Mouse (Mus musculus): Measurements from ENCODE around the gene Cpne8.

Cpne8 gene

GRCm38 (mm10) chr15:90678985-90679759 lies at the start of gene Cpne8:
TSS of gene Cpne8 (minus strand) at chr15:90679432.
- DNase-seq (ENCODE audit: low spot score in 2 of 2): peak in 1 of 2 experiments; percentile 53

GRCm38 (mm10) chr15:90717717-90718116 lies 38.5 kb upstream of the Cpne8 start:
- no peak for DNase-seq (ENCODE audit: low spot score in 2 of 2)

DNA sequence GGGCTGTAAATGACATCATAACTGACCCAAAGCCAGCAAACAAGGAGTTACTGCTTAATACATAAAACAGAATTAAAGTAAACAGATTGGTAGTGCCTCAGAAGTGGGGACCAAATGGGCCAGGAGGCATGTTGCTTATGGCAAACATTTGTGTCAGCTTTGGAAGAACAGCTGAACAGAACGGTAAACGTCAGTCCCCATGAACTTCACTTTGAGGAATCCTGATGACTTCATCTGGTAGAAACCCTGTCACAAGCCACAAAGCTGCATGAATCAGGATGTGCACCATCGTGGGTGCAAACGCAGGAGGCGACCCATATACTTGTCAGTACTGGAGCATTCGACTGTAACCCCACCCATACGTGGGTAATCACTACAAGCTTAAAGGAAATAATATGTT lies 30.1 kb upstream of the Cpne8 start:
- no peak for DNase-seq (ENCODE audit: low spot score in 2 of 2)

DNA sequence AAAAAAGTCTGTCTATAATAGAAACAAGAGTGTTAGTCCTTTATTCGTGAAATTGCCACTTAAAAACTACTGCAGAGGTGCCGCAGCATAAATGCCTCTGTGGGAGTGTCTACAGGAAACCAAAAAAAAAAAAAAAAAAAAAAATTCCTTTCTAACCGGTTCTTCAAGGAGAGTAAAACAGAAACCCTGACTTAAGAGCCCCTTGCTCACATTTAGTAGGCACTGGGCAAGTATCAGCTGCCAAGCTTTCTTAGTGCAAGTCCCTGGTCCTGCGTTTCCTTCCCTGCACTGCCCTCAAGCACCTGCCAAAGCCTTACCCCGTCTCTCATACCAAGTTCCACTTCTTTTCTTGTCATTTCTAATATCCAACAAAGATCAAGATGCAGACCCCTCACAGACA lies 25.1 kb upstream of the Cpne8 start:
- DNase-seq (ENCODE audit: low spot score in 2 of 2): no peak

GRCm38 (mm10) chr15:90703502-90704232 lies 24.4 kb upstream of the Cpne8 start:
- DNase-seq (ENCODE audit: low spot score in 2 of 2): no peak

GRCm38 (mm10) chr15:90686770-90687169 lies 7.5 kb upstream of the Cpne8 start:
- DNase-seq (ENCODE audit: low spot score in 2 of 2): no peak

GRCm38 (mm10) chr15:90679760-90680579 lies 738 bp upstream of the Cpne8 start:
- peak in 1 of 2 experiments; percentile 61 for DNase-seq (ENCODE audit: low spot score in 2 of 2)

GRCm38 (mm10) chr15:90678488-90678887 lies 744 bp downstream of the Cpne8 start:
- peak in 1 of 2 experiments; percentile 16 for DNase-seq (ENCODE audit: low spot score in 2 of 2)

GRCm38 (mm10) chr15:90669494-90669893 lies 9.7 kb downstream of the Cpne8 start:
- no peak for DNase-seq (ENCODE audit: low spot score in 2 of 2)

DNA sequence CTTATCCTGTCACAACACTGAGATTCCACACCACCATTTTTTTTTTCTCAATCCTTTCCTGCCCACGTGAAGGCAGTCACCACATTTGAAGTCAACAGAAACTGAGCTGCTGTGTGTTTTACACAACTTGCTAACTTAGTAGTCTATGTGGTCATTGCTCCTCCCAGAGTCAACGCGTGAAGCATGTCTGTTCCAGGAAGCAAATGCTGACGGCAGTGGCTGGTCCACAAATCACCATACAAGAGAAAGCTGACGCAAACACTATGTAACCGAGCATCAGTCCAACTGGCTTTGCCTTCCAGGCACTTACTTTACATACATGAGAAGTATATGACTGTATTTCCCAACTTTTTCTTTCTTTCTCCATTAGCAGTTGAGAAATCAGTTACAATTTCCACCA lies 12.3 kb downstream of the Cpne8 start:
- no peak for DNase-seq (ENCODE audit: low spot score in 2 of 2)

- no peak for DNase-seq (ENCODE audit: low spot score in 2 of 2)
These were observed 14.6 kb downstream of the Cpne8 start for GRCm38 (mm10) chr15:90664615-90665014.

GRCm38 (mm10) chr15:90663631-90664030 lies 15.6 kb downstream of the Cpne8 start:
- DNase-seq (ENCODE audit: low spot score in 2 of 2): no peak

GRCm38 (mm10) chr15:90660723-90661122 lies 18.5 kb downstream of the Cpne8 start:
- DNase-seq (ENCODE audit: low spot score in 2 of 2): no peak

GRCm38 (mm10) chr15:90658053-90658452 lies 21.2 kb downstream of the Cpne8 start:
- no peak for DNase-seq (ENCODE audit: low spot score in 2 of 2)

GRCm38 (mm10) chr15:90656521-90656920 lies 22.7 kb downstream of the Cpne8 start:
- peak in 1 of 2 experiments; percentile 44 for DNase-seq (ENCODE audit: low spot score in 2 of 2)

DNA sequence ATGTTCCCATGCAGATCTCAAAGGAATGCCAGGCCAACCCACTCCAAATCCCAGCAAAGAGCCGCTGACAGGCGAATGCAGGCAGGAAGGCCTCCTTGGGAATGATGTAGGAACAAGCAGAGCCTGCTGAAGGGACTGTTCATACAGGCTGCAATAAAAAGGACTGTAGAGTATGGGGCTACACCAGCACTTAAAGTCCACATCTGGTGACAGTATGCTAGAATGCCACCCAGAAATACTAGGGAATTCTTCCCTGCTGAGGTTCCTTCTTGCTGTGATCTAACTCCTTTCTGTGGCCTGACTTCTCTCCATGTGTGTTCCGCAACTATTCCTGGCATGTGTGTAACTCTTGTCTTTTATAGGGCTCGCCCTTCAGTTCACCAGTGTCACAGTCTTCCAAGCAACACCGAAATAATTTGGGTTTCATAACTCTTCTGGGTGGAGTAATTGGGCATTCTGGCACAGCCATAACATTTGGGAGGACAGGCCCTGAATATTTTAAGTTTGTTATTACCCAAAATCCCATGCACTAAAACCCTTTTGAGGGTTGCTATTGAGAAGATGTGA lies 32.1 kb downstream of the Cpne8 start:
- DNase-seq (ENCODE audit: low spot score in 2 of 2): no peak

DNA sequence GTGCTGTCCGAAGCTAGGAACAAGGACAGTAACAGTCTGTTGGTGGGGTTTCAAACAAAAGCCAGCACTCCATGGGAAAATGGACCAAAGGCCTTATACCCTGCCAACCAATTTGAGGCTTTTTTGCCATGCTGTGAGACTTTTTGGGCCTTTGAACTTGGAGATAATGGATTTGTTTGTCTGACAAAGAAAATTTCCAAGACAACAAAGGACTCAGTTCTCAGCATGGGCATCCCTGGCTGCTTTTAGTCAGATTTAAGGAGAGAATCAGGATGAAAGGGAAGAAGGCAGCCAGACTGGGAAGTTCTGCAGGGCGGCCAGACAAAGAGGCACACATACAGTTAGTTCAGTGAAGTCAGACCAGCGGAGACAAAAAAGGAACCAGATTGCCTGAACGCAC lies 32.9 kb downstream of the Cpne8 start:
- DNase-seq (ENCODE audit: low spot score in 2 of 2): no peak

- DNase-seq (ENCODE audit: low spot score in 2 of 2): no peak
These were observed 33.4 kb downstream of the Cpne8 start for GRCm38 (mm10) chr15:90645828-90646227.

GRCm38 (mm10) chr15:90624201-90624600 lies 55.0 kb downstream of the Cpne8 start:
- no peak for DNase-seq (ENCODE audit: low spot score in 2 of 2)

DNA sequence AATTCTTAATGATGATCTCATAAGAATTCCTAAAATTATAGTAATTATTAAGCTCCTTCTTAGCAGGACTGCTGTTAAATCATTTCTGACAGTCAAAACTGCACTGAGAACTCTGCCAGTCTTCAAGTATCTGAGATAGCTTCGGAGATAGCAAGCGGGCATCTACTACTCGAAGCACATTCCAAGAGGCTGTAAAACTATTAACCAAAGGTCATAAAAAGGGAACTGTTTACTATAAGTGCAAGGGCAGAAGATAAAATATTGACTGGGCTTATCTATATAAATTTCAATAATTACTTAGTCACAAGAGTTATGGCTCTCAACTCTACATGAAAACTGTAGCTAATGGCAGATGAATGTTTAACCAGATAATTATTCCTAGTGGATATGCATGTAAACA lies 57.2 kb downstream of the Cpne8 start:
- DNase-seq (ENCODE audit: low spot score in 2 of 2): no peak

DNA sequence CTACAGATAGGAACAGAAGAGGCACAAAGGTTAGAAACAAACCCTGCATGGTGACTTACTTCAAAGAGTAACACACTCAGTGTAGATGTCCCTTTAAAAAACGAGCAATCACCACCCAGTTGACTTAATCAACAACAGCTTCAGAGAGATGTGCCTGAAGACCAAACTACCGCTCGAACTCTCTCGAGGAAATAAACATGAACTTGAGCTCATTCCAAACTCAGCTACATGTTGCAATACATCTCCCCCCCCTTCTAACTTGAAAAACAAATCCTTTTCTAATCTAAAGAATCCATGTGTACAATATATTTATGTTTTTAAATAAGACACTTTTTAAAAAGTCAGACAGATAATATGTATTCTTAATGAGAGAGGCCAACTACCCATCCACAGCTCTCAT lies 59.5 kb downstream of the Cpne8 start:
- no peak for DNase-seq (ENCODE audit: low spot score in 2 of 2)

All from left cerebral cortex, adult 9 months (tissue).